ENCODE assay signal across 25 mouse cellular contexts in genomic region chr7:31140941-31141340, GRCm38 (mm10). TPM values are rescaled to one million over a fixed set of nuclear protein-coding genes. Genes with fewer than 3 reads are reported as not detected.
"Had no signal": no experiment of that assay in that cellular context is flagged by ENCODE, and none has a peak within 500 bp of the region (broad histone marks: within the 10 kb centered on the region; RNA-seq: fewer than 3 reads in every experiment).

No protein-coding gene starts in this region.

- ATAC-seq: liver, embryonic 12.5 days; midbrain, embryonic 13.5 days; midbrain, embryonic 16.5 days had no signal

- H3K9ac ChIP-seq: limb, embryonic 13.5 days; liver, embryonic 12.5 days; liver, embryonic 15.5 days; lung, embryonic 15.5 days; midbrain, embryonic 13.5 days; neural tube, embryonic 13.5 days; stomach, embryonic 15.5 days had no signal

- H3K4me1 ChIP-seq: limb, embryonic 10.5 days; limb, embryonic 13.5 days; midbrain, embryonic 10.5 days; neural tube, embryonic 13.5 days had no signal

- H3K27me3 ChIP-seq: limb, embryonic 13.5 days; liver, embryonic 12.5 days; liver, embryonic 15.5 days; lung, embryonic 15.5 days; megakaryocyte, embryonic 14.5 days; midbrain, embryonic 13.5 days; neural tube, embryonic 13.5 days; stomach, embryonic 15.5 days had no signal

- DNase-seq: kidney, postnatal 25 days; layer of hippocampus, adult 9-11 months; liver; lung, adult 18-20 months; lung, postnatal 10 days; lung, postnatal 36 days; retina, postnatal 1 day; right cerebral cortex, postnatal 25 days; spleen, adult 18-20 months; thymus, postnatal 25 days had no signal

- H3K9me3 ChIP-seq: limb, embryonic 10.5 days; limb, embryonic 13.5 days; liver, embryonic 12.5 days; liver, embryonic 15.5 days; lung, embryonic 15.5 days; megakaryocyte, embryonic 14.5 days; midbrain, embryonic 13.5 days; neural tube, embryonic 13.5 days; stomach, embryonic 15.5 days had no signal

- H3K27ac ChIP-seq: kidney, postnatal 0 days; layer of hippocampus, adult 2 months; limb, embryonic 10.5 days; limb, embryonic 13.5 days; liver, embryonic 12.5 days; liver, embryonic 15.5 days; lung, embryonic 15.5 days; midbrain, embryonic 10.5 days; midbrain, embryonic 13.5 days; neural tube, embryonic 13.5 days; stomach, embryonic 15.5 days had no signal

- H3K4me3 ChIP-seq: layer of hippocampus, adult 2 months; limb, embryonic 10.5 days; limb, embryonic 13.5 days; liver, embryonic 12.5 days; liver, embryonic 15.5 days; lung, embryonic 15.5 days; megakaryocyte, embryonic 14.5 days; midbrain, embryonic 10.5 days; midbrain, embryonic 13.5 days; myocyte; neural tube, embryonic 13.5 days; stomach, embryonic 15.5 days had no signal

- H3K4me2 ChIP-seq: limb, embryonic 13.5 days; liver, embryonic 12.5 days; liver, embryonic 15.5 days; lung, embryonic 15.5 days; midbrain, embryonic 13.5 days; neural tube, embryonic 13.5 days; stomach, embryonic 15.5 days had no signal

RNA-seq across cellular contexts. Expression of gene Scn1b, which starts 14.1 kb away (rescaled TPM):
- total RNA-seq: neutrophil, adult 5-6 weeks had no signal

RNA-seq across cellular contexts. Expression of gene Hpn, which starts 25.9 kb away (rescaled TPM):
- polyA plus RNA-seq: myocyte had no signal
